Mouse (Mus musculus) kidney, postnatal 25 days (tissue): ENCODE measurements around the gene Tpsg1.

Source experiments
- DNase-seq, 2 experiments: peaks; one replicate each; pipeline ENCODE4 v3.0.0; 2021; ENCODE audit warnings: mixed read lengths in 2 of 2

The Tpsg1 gene

DNA sequence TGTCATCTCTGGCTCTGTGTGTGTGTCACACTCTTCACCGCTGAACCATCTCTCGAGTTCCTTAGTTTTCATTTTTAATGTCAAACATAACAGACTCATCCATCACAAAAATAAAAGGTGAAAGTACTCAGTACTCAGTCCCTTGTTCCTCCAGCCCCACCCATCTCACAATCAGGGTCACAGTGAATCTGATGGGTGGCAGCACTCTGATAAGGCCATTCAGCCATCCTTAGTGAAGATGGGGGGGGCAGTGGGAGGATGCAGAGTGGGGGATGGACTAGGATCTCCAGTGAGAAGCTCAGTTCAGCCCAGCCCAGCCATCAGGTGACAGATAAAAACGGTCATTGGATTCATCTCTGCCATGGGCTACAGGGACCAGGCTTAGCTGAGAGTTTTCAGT lies at the start of gene Tpsg1:
Gene Tpsg1, plus strand, starts transcription at position 301 of the 400 bp plus-strand sequence.
- DNase-seq: no peak

GRCm38 (mm10) chr17:25320819-25321218 lies 48.3 kb upstream of the Tpsg1 start:
- DNase-seq: peak; percentile 38 to 58

DNA sequence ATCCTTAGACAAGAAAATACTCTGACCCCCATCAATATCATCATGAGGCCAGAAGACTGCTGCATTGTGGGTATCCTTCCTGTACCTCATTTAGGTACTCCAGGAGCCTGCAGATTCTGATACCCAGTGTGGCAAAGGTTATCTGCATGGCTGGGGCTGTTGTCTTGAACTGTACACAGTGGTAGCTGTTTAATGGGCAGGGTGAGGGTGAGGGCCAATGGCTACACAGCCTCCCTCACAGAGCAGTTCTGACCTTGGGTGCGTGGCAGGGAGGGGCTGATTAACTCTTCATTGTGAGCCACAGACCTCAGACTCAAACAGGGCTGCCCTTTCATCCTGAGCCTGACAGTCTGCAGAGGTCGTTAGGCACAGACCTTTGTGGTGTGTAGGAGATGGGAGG lies 46.1 kb upstream of the Tpsg1 start:
- DNase-seq: no peak

DNA sequence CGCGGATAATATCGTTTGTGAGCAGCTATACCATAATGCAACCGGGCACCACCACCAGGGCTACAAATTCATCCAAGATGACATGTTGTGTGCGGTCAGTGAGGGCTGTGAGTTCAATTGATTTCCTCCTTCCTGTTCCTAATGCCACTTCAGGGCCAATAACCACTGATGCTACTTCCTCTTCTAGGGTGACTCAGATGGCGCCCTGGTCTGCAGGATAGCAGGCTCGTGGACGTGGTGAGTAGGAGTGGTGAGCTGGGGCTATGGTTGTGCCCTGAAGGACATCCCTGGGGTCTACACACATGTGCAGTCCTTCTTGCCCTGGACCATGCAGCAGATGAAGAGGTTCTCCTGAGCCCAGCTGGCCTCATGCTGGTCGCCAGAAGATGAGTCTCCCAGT lies 36.8 kb upstream of the Tpsg1 start:
- no peak for DNase-seq

DNA sequence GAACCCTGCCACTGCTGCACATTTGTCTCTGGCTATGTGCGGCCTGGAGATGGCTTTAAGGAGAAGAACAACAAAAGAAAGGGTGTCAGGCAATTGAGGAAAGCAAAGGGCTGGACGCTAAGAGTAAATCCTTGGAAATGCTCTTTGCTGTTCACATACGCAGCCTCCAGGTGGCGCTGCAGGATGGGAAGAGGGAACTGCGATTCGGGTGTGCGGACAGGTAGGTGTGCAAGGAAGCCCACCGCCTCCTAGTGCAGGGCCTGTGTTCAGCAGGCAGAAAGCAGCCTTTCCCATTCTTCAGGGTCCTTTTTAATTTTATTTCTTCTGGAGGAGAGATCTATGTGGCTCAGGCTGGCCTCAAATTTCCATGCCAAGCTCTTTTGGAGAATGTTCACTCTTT lies 35.1 kb upstream of the Tpsg1 start:
- DNase-seq: peak; percentile 49 to 64

DNA sequence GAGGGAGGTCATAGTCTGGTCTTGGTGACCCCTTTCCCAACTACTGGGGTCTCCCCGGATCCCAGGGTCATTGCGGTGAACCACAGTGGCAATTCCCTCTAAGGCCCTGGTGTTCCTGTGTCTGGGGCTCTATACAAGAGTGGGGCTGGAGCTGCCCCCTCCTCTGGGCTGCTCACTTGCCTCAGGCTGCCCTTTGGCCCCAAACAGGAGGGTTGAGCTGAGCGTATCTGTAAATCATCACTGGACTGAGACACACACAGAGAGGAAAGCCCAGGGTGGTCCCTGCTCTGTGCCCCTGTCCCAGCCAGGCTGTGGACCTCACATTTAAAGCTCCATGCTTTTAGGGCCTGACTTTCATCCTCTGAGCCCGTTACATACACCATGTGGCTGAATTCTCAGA lies 30.9 kb upstream of the Tpsg1 start:
- peak; percentile 7 to 43 for DNase-seq

DNA sequence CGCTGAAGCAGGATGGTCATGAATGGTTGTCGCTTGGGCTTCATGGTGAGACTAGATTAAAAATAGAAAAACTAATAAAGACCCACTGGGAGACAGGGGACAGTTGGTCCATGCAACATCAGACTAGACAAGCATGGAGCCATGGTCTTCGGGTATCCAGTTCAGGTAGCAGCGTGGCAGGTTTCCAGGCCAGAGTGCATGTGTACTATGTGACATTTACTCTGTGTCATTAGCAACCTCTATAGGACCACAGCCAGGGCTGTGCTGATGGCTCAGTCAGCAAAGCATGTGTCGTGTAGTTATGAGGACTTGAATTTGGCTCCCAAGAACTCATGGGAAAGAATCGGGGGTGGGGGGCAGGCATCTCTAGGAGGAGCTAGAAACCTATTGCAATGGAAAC lies 29.1 kb upstream of the Tpsg1 start:
- no peak for DNase-seq

GRCm38 (mm10) chr17:25341490-25341889 lies 27.6 kb upstream of the Tpsg1 start:
- peak; percentile 21 to 65 for DNase-seq

DNA sequence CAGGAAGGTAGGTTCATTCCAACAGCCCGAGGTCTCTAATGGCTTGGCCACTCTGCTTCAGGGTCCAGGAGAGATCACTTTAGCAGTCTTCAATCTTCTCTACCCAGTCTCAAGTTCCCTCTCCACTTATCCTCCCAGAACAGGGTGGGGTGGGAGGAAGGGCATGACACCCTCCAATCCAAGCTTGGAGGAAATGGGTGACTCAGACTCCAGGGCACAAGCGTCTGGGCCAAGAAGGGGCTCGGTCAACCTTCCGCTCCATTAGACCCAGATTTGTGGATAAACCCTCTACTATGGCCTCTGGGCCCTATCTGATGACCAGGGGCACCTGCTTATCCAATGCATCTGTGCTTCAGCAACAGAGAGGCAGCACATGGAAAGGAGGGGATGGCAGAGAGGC lies 23.6 kb upstream of the Tpsg1 start, which contains the start of gene Tpsab1:
Gene Tpsab1, minus strand, starts transcription at position 101 of the 400 bp plus-strand sequence.
- DNase-seq: no peak

GRCm38 (mm10) chr17:25361291-25361690 lies 7.8 kb upstream of the Tpsg1 start:
- DNase-seq: no peak

GRCm38 (mm10) chr17:25363726-25364125 lies 5.3 kb upstream of the Tpsg1 start:
- DNase-seq: peak; percentile 53 to 60

GRCm38 (mm10) chr17:25366005-25366404 lies 3.1 kb upstream of the Tpsg1 start, which contains the start of gene Tpsb2:
TSS of gene Tpsb2 (plus strand) at chr17:25366305.
- DNase-seq: no peak

- DNase-seq: no peak
Measured at GRCm38 (mm10) chr17:25372491-25372890, 3.4 kb downstream of the Tpsg1 start.

DNA sequence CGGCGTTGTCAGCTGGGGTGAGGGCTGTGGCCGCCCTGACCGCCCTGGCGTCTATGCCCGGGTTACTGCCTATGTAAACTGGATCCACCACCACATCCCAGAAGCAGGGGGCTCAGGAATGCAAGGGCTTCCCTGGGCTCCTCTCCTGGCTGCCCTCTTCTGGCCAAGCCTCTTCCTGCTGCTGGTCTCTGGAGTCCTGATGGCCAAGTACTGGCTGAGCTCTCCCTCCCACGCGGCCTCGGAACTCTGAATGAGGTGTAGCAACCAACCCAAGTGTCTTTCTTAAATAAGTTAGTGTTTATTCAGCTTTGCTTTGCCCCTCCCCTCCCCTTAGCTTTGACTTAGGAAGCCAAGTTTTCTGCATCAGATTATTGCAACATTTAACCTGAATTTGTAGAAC lies 4.9 kb downstream of the Tpsg1 start:
- no peak for DNase-seq

DNA sequence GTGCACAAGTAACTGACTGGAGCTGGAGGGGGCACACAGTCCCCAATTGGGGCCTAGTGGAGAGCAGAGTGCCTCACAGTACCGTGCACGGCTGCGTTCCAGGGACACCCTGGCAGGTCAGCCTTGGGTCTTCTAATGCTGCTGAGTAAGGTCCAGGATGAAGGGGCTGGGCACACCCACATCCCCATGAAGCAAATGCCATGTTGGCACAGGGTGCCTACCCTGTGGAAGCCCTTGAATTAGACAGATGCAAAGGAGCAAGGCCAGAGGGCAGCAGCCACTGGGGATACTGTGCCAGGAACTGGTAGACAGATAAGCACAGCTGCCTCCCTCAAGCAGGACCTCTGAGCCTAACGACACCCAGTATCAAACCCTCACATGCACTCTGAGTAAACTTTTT lies 25.5 kb downstream of the Tpsg1 start:
- DNase-seq: no peak

DNA sequence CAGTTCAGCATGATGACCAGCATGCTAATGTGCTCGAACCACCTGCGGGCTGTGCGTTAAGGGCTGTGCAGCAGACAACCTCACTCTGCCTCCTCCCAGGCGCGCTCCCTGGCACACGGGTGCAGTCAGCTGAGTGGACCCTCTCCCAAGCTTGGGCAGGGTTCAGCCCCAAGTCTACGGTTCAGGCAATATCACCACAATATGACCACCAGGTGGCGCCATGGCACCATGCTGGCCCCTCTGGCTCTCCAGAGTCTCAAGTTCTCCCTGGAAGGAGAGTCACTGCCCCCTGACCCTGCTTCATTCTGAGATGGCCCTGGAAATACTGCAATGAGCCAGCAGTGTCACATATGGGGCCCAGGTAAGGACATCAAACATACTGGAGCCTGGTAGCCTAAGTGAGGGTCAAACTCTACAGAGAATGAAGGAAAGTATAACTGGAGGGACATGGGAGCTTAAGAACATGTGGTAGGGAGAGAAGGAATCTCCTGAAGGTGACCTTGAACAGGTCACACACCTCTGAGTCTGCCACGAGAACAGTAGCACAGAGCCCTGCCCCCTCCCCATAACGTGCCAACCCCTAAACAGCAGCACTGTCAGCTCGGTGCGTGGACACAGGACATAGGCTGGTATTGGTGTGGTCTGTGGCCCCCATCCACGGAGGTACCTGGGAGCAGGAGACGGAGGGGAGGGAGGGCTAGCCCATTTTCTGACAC lies 28.9 kb downstream of the Tpsg1 start:
- peak; percentile 77 to 87 for DNase-seq

GRCm38 (mm10) chr17:25398520-25398838 lies 29.4 kb downstream of the Tpsg1 start:
- no peak for DNase-seq

- DNase-seq: peak; percentile 58 to 64
Measured at GRCm38 (mm10) chr17:25400443-25400842, 31.4 kb downstream of the Tpsg1 start.

DNA sequence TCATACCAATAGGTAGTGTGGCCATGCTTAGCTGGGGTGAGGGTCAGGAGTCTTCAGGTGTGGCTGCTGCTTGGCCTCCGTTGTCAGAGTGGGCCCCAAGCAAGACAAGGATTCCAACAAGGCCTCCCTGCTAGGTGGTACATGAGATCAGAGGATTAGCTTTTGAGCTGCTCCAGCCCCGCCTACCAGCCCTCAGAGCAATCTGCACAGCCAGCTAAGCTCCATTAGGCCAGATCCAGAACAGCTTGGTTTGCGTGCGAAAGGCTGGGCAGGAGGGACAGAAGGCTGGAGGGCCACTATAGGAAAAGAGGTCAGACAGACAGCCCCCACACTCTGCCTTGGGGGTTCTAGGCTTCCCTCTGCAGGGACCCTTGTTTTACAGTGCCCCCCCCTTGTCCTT lies 32.4 kb downstream of the Tpsg1 start:
- DNase-seq: no peak

- DNase-seq: peak; percentile 25 to 53
Measured at GRCm38 (mm10) chr17:25402224-25402623, 33.2 kb downstream of the Tpsg1 start.

- DNase-seq: no peak
Measured at GRCm38 (mm10) chr17:25404190-25404589, 35.1 kb downstream of the Tpsg1 start.

- no peak for DNase-seq
Measured at GRCm38 (mm10) chr17:25405224-25405895, 36.3 kb downstream of the Tpsg1 start.

- no peak for DNase-seq
Measured at GRCm38 (mm10) chr17:25406011-25406441, 37.0 kb downstream of the Tpsg1 start.

DNA sequence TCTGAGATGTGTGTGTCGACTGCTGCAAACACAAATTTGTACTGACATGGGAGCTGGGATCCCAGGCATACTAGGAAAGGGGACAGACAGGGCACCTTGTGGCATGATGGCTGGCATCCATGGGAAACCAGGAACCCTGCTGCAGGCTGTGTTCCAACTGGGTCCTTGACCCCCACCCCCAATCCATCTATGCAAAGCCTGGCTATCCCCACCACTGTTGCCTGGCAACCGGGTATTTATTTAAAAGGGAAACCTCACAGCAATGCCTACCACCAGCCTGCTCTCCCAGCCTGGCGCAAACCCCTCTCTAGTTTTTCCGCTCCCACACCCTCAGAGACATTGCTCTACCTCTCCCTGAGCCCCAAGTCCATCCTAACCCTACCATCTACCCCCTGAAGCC lies 38.3 kb downstream of the Tpsg1 start:
- DNase-seq: no peak
